Mouse (Mus musculus) forebrain, postnatal 0 days (tissue): ENCODE data around the gene Gm5105. TPM values are rescaled to one million over a fixed set of nuclear protein-coding genes. Genes with fewer than 3 reads are reported as not detected.

Source experiments
- ATAC-seq: fragments of 200-750 bp; cut with Nextera tagmentation; 2 replicates; pipeline ENCODE4 v1.8.0; 2017; ENCODE audit warnings: mild to moderate bottlenecking, moderate library complexity
- DNase-seq: peaks from one replicate; pipeline ENCODE4 v3.0.0-alpha.2; 2015
- H3K27ac ChIP-seq: fragments of 300-500 bp; sonication (generic); 2 replicates; pipeline ENCODE4 v1.5.1; 2014; ENCODE audit warnings: low read depth, mild to moderate bottlenecking, antibody characterized with exemption, low read length, moderate library complexity, mixed read lengths
- H3K27me3 ChIP-seq: fragments of 300-500 bp; sonication (generic); 2 replicates; pipeline ENCODE4 v1.6.1; 2014; ENCODE audit warnings: mild to moderate bottlenecking, low read length, mixed read lengths; ENCODE audit not compliant: insufficient read depth
- H3K36me3 ChIP-seq: fragments of 300-500 bp; sonication (generic); 2 replicates; pipeline ENCODE4 v1.6.1; 2014; ENCODE audit warnings: mild to moderate bottlenecking, moderate library complexity; ENCODE audit not compliant: insufficient read depth
- H3K4me1 ChIP-seq: fragments of 300-500 bp; sonication (generic); 2 replicates; pipeline ENCODE4 v1.6.1; 2014; ENCODE audit warnings: antibody characterized with exemption; ENCODE audit not compliant: insufficient read depth
- H3K4me2 ChIP-seq: fragments of 300-500 bp; sonication (generic); 2 replicates; pipeline ENCODE4 v1.6.1; 2014; ENCODE audit warnings: low read depth, mild to moderate bottlenecking, moderate library complexity
- H3K4me3 ChIP-seq: fragments of 300-500 bp; sonication (generic); 2 replicates; pipeline ENCODE4 v1.5.1; 2014; ENCODE audit warnings: low read depth, low read length, mixed read lengths
- H3K9ac ChIP-seq: fragments of 300-500 bp; sonication (generic); 2 replicates; pipeline ENCODE4 v1.6.1; 2014; ENCODE audit warnings: mild to moderate bottlenecking
- H3K9me3 ChIP-seq: fragments of 300-500 bp; sonication (generic); 2 replicates; pipeline ENCODE4 v1.6.1; 2016; ENCODE audit warnings: low read length
- CTCF ChIP-seq: sonication (generic); IDR thresholded peaks from 2 replicates; pipeline ENCODE4 v1.5.1; 2016; ENCODE audit warnings: antibody characterized with exemption, control low read depth, low read depth
- WGBS: fragments of 180-500 bp; shearing (Covaris S2); extraction: QIAGEN DNeasy Blood & Tissue Kit; methylation state at CpG from one replicate; pipeline ENCODE4 v1.1.7; 2014; 5-methylcytosine and 5-hydroxymethylcytosine counted together
- polyA plus RNA-seq: library from polyadenylated mRNA; unstranded; fragments of >200 nt; fragmentation: Nextera tagmentation; extraction: Ambion mirVana; gene quantifications from 2 replicates; pipeline ENCODE4 v1.2.1, GENCODE M21; 2015
- total RNA-seq: library from RNA; depleted of rRNA; stranded (reverse); fragments of >200 nt; gene quantifications from 2 replicates; pipeline ENCODE4 v1.2.3, GENCODE M21; 2014

Gene Gm5105
- total and polyA plus RNA-seq, 2 experiments from 2014 or later = 0.15 to 0.38 TPM

DNA sequence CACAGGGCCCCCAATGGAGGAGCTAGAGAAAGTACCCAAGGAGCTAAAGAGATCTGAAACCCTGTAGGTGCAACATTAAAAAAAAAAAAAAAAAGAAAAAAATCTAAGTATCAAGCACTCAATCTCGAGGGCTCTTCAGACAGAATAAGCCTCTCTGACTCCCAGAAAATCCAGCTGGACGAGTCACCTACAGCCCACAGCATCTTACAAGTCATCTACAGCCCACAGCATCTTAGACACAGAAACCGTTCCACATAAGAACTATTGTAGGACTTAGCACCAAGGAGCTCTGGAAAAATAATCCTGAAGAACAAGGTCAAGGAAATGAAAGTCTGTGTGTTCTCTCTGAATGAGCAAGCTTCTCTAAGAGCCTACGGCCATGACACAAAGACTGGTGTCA lies 34.7 kb upstream of the Gm5105 start:
- no peak overlapping the region for H3K27ac ChIP-seq
- no peaks in the 10 kb centered on the region for H3K9me3 ChIP-seq
- H3K4me3 ChIP-seq = no peak overlapping the region
- H3K4me1 ChIP-seq = no peaks in the 10 kb centered on the region
- TF ChIP-seq CTCF = no peak
- H3K4me2 ChIP-seq = no peak overlapping the region
- H3K36me3 ChIP-seq = no peaks in the 10 kb centered on the region
- H3K9ac ChIP-seq = no peak overlapping the region
- no peak for ATAC-seq
- 83% methylated on average over 4 of the region's 4 CpGs for WGBS
- no peaks in the 10 kb centered on the region for H3K27me3 ChIP-seq
- no peak for DNase-seq

DNA sequence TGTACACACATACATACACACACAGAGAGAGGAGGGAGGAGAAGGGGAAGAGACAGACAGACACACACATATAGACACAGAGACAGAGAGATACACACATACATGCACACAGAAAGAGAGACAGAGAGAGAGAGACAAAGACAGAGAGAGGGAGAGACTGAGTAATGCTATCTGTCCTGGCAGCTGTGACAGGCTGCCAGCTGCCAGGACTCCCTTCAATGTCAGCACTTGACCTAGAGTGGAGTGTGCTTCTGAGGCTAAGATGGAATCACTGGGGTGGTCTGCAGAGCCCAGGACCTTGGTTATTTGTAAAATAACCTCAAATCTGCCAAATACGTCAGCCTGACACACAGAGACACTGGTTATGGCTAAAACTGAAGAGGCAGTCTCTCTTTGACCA lies 30.5 kb upstream of the Gm5105 start:
- no peaks in the 10 kb centered on the region for H3K4me1 ChIP-seq
- no peak for TF ChIP-seq CTCF
- H3K9ac ChIP-seq = no peak overlapping the region
- no peak for ATAC-seq
- no peaks in the 10 kb centered on the region for H3K27me3 ChIP-seq
- no peaks in the 10 kb centered on the region for H3K9me3 ChIP-seq
- H3K27ac ChIP-seq = no peak overlapping the region
- H3K4me3 ChIP-seq = no peak overlapping the region
- H3K4me2 ChIP-seq = no peak overlapping the region
- 71% methylated on average over 1 of the region's 1 CpGs for WGBS
- DNase-seq = no peak
- H3K36me3 ChIP-seq = no peaks in the 10 kb centered on the region

DNA sequence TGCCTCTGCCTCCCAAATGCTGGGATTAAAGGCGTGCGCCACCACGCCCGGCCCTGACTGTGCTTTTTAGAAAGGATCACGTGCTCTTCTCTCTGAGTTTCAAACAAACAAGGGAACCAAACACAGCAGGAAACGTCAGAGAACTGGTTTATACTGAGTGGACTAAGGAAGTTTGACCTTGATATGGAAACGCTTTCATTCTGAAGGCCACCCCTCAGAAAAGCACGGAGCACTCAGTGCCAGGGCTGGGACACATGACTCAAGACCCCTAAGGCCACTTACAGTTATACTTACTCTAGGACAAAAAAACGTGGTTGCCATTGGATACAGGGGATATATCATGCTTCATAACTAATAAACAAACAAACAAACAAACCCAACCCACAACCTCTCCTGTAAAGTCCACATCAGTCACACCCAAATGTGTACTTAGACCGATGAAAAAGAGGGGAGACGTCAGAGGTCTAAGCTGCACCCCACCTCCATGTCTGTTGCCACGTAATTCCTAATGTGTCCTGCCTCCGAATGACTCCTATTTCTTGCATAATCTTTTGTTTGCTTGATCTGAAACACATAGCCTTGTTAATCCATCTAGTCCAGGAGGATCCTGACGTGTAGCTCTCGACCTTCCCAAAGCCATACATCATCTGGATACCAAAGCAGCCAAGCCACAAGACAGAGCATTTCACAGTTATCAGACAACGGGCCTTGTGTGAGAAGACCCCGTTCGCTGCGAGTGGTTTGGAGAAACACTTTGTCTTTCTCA lies 29.3 kb upstream of the Gm5105 start:
- ATAC-seq = no peak
- Histone ChIP-seq H3K9me3 (no peaks in the 10 kb centered on the region), H3K27ac (no peak overlapping the region), H3K4me1 (no peaks in the 10 kb centered on the region), H3K27me3 (no peaks in the 10 kb centered on the region), H3K4me3 (no peak overlapping the region), H3K36me3 (no peaks in the 10 kb centered on the region), H3K9ac (no peak overlapping the region), H3K4me2 (no peak overlapping the region)
- 88% methylated on average over 19 of the region's 19 CpGs for WGBS
- no peak for DNase-seq
- TF ChIP-seq CTCF = no peak

DNA sequence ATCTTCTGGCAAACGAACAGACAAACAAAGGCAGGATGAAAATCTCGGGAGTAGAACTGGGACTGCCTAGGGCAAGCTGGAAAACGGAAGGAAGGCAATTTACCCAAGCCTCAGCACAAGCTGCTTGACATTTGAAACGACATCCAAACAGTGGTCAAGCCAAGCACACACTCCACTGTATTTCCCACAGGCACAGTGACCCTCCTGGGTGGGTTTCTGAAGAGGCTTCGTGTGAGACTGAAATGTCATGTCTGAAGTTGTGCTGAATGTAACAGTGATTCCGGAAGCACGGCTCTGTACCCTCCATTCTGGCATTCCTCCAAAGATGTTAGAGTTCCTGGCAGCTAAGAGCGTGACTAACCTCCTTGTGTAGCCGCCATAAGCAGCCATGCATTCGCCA lies 28.5 kb upstream of the Gm5105 start:
- Histone ChIP-seq H3K4me3 (no peak overlapping the region), H3K27ac (no peak overlapping the region), H3K36me3 (no peaks in the 10 kb centered on the region), H3K9me3 (no peaks in the 10 kb centered on the region), H3K4me2 (no peak overlapping the region), H3K27me3 (no peaks in the 10 kb centered on the region), H3K9ac (no peak overlapping the region), H3K4me1 (no peaks in the 10 kb centered on the region)
- 37% methylated on average over 10 of the region's 10 CpGs for WGBS
- peak; percentile 77 for ATAC-seq
- DNase-seq = peak; percentile 58
- no peak for TF ChIP-seq CTCF

DNA sequence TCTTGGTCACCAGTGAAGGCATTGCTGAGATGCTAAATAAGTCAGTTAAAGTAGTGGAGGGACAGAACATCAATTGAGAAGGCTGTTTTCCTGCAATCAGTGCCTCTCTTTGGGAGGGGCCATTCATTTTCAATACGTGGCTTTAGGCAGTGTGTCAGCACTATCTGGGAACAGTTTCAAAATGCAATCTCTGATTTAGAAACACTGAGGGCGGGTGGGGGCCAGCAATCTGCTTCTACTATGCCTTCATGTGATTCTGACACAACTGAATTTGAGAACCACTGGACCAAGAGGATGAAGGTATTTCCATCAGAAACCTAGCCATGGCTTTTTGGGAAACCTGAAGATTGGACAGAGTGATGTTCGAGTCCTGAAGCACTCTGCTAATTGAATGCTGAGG lies 28.1 kb upstream of the Gm5105 start:
- H3K36me3 ChIP-seq = no peaks in the 10 kb centered on the region
- no peak overlapping the region for H3K9ac ChIP-seq
- H3K4me1 ChIP-seq = no peaks in the 10 kb centered on the region
- H3K4me2 ChIP-seq = no peak overlapping the region
- WGBS = 43% methylated on average over 3 of the region's 3 CpGs
- DNase-seq (peak; percentile 52), ATAC-seq (peak; percentile 69)
- TF ChIP-seq CTCF = no peak
- H3K27ac ChIP-seq = no peak overlapping the region
- no peak overlapping the region for H3K4me3 ChIP-seq
- no peaks in the 10 kb centered on the region for H3K9me3 ChIP-seq
- H3K27me3 ChIP-seq = no peaks in the 10 kb centered on the region

DNA sequence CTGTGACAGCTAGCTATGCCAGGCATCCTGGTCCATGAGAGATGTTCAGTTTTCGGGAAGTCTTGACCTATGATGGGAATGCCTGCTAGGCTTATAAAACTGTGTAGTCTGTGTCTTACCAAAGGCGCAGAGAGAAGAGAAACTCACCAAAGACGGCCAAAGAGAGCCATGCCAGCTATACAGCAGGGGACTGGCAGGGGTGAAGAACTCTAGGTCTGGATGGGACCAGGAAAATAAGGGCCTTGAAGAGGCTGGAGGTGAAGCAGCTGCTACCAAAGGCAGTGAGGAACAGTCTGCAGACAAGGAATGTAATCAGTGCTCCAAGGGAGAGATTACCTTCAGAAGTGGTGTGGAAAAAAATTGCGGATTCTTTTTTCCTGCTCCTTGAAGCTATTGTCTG lies 16.7 kb upstream of the Gm5105 start:
- DNase-seq (no peak), ATAC-seq (no peak)
- Histone ChIP-seq H3K4me1 (0 out of 2 replicates have a peak, but pooled peaks cover 3% of the 10 kb centered on the region), H3K4me3 (no peak overlapping the region), H3K9me3 (no peaks in the 10 kb centered on the region), H3K27ac (peak overlapping the region; percentile 40; the same call in 1 of the 2 replicates), H3K9ac (no peak overlapping the region), H3K27me3 (no peaks in the 10 kb centered on the region), H3K4me2 (no peak overlapping the region), H3K36me3 (no peaks in the 10 kb centered on the region)
- WGBS = 70% methylated on average over 4 of the region's 4 CpGs
- no peak for TF ChIP-seq CTCF

DNA sequence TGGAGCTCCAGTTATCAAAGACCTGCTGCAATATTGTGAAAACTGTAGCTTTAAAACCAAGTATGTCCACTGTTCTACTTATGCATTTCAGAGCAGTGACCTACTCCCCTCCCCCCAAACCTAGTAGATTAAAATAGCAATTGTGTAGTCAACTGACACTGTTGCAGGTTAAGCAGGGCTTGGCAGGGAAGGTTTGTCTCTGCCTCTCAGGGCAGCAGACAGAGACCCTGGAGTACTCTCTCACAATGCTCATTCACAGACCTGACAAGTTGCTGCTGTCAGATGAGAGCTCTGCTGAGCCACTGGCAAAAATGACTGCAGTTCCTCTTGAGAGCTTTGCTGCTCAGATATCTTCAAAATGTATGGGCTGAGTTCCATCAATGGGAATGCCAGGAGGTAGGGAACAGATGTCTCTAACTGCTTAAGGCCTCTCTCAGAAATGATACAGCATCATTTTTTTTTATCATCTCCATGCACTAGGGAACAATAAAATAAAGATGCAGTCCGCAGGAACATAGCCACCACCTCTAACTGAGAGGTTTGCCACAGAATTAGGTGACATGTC lies 16.0 kb upstream of the Gm5105 start:
- TF ChIP-seq CTCF = no peak
- Histone ChIP-seq H3K9me3 (no peaks in the 10 kb centered on the region), H3K4me2 (no peak overlapping the region), H3K27ac (peak overlapping the region; percentile 40; the same call in 1 of the 2 replicates), H3K27me3 (no peaks in the 10 kb centered on the region), H3K4me3 (no peak overlapping the region), H3K36me3 (no peaks in the 10 kb centered on the region), H3K9ac (no peak overlapping the region), H3K4me1 (0 out of 2 replicates have a peak, but pooled peaks cover 3% of the 10 kb centered on the region)
- WGBS = 65% methylated on average over 1 of the region's 1 CpGs
- DNase-seq (peak; percentile 71), ATAC-seq (peak; percentile 50; the same call in 1 of the 2 replicates)
